Mouse (Mus musculus) CD4-positive, CD25-positive, alpha-beta regulatory T cell, adult 2 months (primary cell): ENCODE data around the gene Slc9a6.

Experiments used
- DNase-seq: peaks from one replicate; pipeline ENCODE4 v3.0.0-alpha.2; 2012; ENCODE audit warnings: low read depth, low spot score

Slc9a6 gene

DNA sequence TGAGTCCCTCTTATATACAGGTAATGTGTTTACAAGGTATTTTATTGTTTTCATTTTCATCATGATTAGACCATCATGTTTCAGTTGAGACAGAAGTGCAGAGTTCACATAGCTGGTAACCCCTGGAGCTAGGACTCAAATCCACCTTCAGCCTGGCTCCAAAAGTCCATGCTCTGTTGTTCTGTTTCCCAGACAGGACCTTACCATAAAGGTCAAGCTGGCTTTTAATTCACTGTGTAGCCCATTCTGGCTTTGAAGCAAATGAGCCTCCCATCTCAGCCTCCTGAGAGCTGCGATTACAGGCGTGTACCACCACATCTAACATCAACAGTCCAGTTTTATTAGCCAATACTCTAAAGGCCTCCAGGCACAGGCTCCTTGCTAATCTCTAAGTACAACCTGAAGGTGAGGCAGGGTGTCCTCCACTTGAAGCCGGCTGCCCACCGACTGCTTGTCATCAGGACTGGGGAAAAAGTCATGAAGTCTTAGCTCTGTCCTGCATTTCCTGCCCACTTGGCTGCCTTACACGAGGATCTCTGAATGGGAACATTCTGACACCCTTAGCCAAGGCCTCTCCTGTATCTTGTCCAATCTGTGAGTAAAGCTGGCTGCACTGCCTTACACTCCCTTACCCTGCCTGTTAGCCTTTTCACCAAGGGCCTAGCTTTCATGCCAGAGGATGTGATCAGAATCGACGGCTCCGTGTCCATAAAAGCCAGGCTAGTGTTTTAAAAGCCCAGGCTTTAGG lies 55.8 kb downstream of the Slc9a6 start:
- no peak for DNase-seq

DNA sequence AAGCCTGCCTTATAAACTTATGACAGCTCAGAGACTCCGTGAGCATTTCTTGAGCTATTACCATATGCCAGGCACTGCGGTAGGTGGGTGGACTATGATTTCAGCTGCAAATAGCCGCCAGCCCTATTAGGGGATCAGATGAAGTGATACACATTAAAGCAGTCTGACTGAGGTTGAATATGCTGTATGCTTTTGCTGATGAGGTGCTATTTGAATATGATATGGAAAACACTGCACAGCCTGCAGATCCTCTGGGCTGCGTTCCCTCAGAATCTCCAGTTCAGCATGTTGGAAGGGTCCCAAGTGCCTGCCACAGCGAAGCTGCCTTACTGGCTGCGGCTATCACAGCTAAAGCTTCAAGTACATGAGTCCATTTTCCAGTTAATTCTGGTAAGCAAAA lies 57.7 kb downstream of the Slc9a6 start:
- DNase-seq: no peak

DNA sequence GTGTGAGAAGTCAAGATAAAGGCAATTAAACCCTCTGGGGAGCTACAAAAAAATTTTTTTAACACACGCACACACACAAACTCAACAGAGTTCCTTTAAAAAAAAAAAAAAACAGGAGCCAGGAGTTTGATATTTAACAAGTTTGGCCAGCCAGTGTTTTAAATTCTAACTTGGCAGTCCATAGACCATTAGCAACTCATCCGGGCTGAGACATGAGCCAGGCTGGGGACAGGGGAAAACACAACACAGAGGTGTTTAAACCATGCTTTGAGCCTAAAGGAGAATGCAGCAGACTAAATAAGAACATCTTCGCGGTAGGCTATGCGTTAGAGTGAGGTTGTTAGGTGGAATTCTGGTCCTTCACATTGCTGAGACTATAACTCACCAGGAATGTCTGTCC lies 58.5 kb downstream of the Slc9a6 start:
- DNase-seq: no peak

- DNase-seq: no peak
Measured at GRCm38 (mm10) chrX:56668501-56668900, 58.9 kb downstream of the Slc9a6 start.

GRCm38 (mm10) chrX:56675556-56675955 lies 66.0 kb downstream of the Slc9a6 start:
- DNase-seq: no peak

- DNase-seq: no peak
Measured at GRCm38 (mm10) chrX:56677736-56678135, 68.2 kb downstream of the Slc9a6 start.

GRCm38 (mm10) chrX:56679066-56679465 lies 69.5 kb downstream of the Slc9a6 start:
- no peak for DNase-seq

DNA sequence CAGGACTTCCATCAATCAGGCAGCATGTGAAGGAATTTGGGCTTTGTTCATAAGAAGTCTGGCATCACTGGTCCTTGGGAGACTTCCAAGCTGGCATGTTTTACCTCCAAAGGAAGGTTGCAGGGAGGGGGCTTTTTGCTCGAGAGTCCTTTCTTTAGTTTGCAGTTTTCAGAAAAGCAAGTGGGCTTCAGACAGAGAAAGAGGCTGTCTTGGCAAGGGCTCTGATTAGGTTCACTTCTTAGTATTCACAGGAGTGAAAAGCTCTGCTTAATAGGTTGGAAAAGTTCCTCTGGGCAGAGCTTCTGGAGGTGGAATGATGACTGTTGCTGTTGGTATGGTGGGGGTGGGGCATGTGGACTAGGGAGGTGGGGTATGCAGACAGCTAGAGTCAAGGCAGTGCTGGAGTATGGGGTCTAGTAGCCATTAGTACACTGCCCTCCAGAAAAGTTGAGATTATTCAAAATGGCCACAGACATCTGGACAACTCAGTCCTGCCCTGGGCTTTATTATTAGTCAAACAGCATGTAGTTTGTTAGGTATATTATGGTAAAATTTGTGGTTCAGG lies 72.7 kb downstream of the Slc9a6 start:
- no peak for DNase-seq

GRCm38 (mm10) chrX:56683521-56683920 lies 74.0 kb downstream of the Slc9a6 start:
- DNase-seq: no peak

DNA sequence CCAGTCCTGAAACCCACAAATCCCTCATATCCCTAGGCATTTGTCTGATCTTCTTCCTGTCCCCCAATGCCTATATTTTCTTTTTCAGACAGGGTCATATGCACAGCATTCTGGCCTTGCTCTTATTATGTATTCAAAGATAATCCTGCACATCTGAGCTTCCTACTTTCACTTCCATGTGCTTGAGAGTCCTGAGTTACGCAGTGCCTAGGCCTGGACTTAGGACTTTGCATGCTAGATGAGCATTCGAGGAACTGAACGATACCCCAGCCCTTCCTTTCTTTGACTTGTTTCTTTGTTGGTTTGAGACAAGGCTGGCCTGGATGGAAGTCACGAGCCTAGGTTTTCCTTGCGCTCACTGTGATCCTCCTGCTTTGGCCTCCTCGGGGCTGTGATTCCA lies 83.0 kb downstream of the Slc9a6 start:
- no peak for DNase-seq

DNA sequence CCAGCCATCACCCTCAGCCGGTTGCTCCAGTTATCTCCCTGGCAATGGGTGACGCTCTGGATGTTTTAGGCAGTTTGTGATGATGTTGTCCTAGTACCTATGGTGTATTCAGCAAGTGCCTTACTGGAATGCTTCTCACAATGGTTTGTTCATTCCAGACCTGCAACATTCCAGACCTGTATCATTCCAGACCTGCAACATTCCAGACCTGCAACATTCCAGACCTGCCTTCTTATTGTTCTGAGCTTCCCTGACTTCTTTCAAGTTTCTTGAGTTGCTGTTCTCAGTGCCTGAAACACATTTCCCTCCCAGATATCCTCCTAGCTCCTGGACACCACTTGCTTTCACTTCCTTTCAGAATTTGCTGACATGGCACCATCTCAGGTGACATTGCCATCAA lies 85.0 kb downstream of the Slc9a6 start:
- no peak for DNase-seq

- no peak for DNase-seq
Measured at GRCm38 (mm10) chrX:56697199-56697780, 87.7 kb downstream of the Slc9a6 start.

GRCm38 (mm10) chrX:56697886-56698285 lies 88.3 kb downstream of the Slc9a6 start:
- DNase-seq: no peak

GRCm38 (mm10) chrX:56701261-56701660 lies 91.7 kb downstream of the Slc9a6 start:
- no peak for DNase-seq

DNA sequence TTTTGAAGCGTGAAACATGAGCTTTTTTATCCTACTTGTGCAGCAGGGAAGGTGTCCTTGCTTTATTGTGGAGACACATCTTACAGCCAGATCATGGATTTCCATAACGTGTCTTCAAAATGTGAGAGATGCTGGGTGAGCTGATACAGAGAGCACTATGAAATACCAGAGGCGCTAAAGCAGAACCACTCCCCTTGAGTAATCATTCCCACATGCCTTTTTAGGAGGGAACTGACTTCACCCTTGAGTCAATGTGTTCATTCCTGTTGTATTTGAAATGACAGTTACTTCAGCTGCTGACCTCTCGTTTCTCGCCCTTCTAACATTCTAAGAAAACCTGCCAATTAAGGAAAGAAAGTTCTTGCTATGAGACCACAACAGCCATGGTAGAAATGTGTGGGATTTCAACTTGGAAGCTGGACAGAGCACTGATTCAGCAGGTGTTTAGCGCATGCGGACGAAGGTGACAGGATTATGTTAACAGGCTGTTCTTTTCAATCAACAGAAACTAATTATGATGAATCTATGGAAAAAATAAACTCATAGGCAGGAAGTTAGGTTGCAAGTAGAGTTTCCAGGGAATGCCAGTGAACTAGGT lies 94.5 kb downstream of the Slc9a6 start:
- no peak for DNase-seq

DNA sequence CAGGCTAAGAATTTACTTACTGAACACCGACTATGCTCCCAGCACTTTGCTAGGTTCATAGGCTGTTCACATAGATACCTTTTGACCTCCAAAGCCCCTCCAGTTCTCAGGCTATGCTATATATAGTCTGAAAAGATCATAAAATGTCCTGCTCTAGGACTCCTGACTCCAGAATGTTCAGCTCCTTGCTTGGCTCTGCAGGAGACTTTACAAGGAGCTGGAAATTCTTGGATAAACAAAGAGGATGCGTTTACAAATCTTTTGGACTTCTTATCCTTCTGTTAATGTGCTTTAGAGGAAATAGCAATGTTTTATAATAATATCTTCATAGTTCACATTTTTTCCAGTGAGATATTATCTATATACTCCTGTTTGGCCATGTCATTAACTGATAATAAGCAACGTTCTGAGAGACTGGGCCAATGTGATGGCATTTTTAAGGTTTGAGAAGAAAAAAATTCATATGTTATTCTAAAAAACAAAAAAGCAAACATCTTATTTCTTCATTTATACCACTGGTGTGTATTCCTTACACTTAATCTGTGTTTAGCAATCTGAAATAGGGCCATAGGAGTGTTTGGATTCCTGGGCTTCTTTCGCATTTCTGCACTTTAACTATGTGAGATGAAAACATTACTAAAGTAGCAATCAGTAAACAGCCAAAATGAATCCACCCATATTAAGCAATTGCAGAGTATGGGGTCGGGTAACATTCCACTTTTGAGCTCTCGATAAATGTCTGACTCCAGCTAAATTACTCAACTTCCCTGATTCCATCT lies 99.2 kb downstream of the Slc9a6 start:
- no peak for DNase-seq

- DNase-seq: no peak
Measured at GRCm38 (mm10) chrX:56710522-56710921, 101.0 kb downstream of the Slc9a6 start.

DNA sequence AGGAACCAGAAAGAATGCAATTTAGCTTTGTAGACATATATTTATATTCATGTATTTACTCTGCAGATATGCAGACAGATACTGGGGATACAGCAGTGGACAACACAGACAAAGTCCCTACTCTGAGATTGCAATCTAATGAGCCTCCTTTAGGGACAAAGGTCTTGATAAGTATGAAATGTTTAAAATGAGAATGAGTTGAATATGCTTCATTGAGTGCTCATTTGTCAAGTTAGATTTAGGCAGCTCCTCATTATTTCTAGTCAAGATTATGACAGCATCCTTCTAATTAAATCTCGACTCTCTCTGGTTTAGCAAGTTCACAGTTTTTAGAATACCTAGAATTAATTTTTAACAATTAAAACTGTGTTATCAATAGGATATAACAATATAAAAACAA lies 103.1 kb downstream of the Slc9a6 start:
- no peak for DNase-seq
